Mouse (Mus musculus): Measurements from ENCODE around the gene Rhox10. TPM values are rescaled to one million over a fixed set of nuclear protein-coding genes. Genes with fewer than 3 reads are reported as not detected.
"Not testable (repeated sequence)": the region's sequence is repeated elsewhere in the genome, so short reads cannot be mapped to it uniquely, and the experiment has no call there.

The Rhox10 gene
- not detected in 2 replicates for polyA plus RNA-seq (2015; fragmentation: Nextera tagmentation; extraction: Ambion mirVana)

DNA sequence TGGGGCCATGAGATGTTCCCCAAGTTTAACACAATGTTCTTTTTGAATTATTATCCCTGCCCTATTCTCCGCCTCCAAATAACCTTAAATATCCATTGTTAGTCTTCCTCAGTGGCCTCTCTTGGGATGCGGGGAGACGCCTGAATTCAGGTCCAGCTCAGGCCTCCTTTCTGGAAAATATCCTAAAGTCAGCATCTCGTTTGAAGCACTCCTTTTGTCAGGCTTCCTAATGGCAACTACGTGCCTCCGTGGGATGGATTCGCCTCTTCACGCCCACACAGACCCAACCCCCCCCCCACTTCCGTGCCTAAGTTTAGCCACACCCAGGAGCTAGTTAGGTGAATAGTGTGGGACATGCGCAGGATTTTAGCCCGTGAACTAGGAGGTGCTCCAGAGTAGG, at the start of gene Rhox10:
Gene Rhox10, plus strand, starts transcription at position 301 of the 400 bp plus-strand sequence.
- no peak for ATAC-seq (ENCODE audit: low FRiP score)
- no peak within 1 kb of the TSS for H3K9ac ChIP-seq
- no peaks in the 10 kb centered on the region for H3K27me3 ChIP-seq
- no peak within 1 kb of the TSS for H3K27ac ChIP-seq
- no peaks in the 10 kb centered on the region for H3K9me3 ChIP-seq
- WGBS, result 86% methylated on average over 11 of the region's 11 CpGs
- H3K36me3 ChIP-seq, result no peaks in the 10 kb centered on the region
- no peak within 1 kb of the TSS for H3K4me3 ChIP-seq
- no peaks in the 10 kb centered on the region for H3K4me1 ChIP-seq (replicated peaks)
- H3K4me2 ChIP-seq, result no peak within 1 kb of the TSS

DNA sequence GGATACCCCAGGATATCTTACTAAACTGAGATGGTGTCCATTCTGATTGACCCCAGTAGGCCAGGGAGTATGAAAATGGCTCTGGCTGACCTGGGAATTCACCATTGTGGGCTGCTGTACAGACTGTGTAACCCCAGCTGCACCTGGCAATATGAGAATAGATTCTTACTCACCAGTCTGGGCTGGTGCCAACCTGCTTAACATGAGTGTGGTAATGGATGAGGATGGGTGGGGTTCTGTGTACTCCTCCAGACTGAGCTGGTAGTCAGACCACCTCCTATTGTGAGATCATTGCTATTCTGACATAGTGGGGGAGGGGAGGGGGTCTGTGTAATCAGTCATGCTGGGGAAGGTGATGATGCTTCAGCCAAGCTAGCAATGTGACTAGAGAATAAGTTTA, 47.7 kb upstream of the Rhox10 start, which contains the start of gene Btg1-ps1:
Gene Btg1-ps1, minus strand, starts transcription at position 219 of the 400 bp plus-strand sequence.
- H3K4me3 ChIP-seq; H3K27ac ChIP-seq; H3K27me3 ChIP-seq; H3K36me3 ChIP-seq; ATAC-seq (ENCODE audit: low FRiP score); H3K4me1 ChIP-seq (replicated peaks); H3K4me2 ChIP-seq; H3K9me3 ChIP-seq; H3K9ac ChIP-seq: not testable (repeated sequence)

DNA sequence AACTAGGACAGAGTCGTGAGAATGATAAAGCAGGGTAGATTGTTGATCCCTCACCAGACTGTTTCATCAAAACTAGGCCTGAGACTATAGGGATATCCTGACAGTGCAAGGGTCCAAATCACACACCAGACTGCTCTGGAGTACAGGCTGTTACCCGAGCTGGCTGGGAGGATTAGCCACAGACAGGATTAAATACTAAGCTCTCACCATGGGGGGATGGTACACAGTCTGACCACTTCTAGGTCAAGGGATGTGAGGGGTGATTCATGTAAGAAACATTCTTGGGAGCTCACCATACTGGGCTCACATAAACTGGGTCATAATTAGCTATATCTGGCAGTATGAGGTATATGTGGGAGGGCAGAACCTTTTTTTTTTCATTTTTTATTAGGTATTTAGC, 32.4 kb upstream of the Rhox10 start:
- H3K36me3 ChIP-seq, result no peaks in the 10 kb centered on the region
- H3K27me3 ChIP-seq, result no peaks in the 10 kb centered on the region
- no peak overlapping the region for H3K9ac ChIP-seq
- ATAC-seq (ENCODE audit: low FRiP score), result no peak
- no peaks in the 10 kb centered on the region for H3K4me1 ChIP-seq (replicated peaks)
- no peaks in the 10 kb centered on the region for H3K9me3 ChIP-seq
- no peak overlapping the region for H3K4me2 ChIP-seq
- no peak overlapping the region for H3K4me3 ChIP-seq
- no peak overlapping the region for H3K27ac ChIP-seq
- WGBS, result 79% methylated on average over 2 of the region's 2 CpGs

DNA sequence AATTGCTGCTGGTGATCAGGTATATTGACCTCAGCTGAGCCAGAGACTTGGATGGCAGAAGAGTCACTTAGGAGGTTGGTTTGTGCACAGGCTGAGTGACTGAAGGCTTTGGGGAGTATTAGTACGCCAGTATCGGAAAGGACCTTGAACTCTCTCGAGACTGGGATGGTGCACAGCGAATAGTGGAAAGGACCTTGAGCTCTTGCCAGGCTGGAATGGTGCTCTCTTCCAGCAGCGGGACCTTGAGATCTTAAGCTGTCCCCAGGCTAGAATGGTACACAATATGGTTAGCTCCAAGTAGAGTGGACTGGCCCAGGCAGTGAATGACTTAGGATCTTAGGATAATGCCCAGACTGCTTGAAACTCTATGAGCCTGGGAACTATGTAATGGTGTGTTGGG, 26.6 kb upstream of the Rhox10 start:
- H3K9me3 ChIP-seq, result no peaks in the 10 kb centered on the region
- no peak for ATAC-seq (ENCODE audit: low FRiP score)
- H3K27me3 ChIP-seq, result no peaks in the 10 kb centered on the region
- 99% methylated on average over 5 of the region's 5 CpGs for WGBS
- H3K9ac ChIP-seq, result no peak overlapping the region
- H3K36me3 ChIP-seq, result no peaks in the 10 kb centered on the region
- H3K27ac ChIP-seq, result no peak overlapping the region
- no peaks in the 10 kb centered on the region for H3K4me1 ChIP-seq (replicated peaks)
- H3K4me3 ChIP-seq, result no peak overlapping the region
- no peak overlapping the region for H3K4me2 ChIP-seq

DNA sequence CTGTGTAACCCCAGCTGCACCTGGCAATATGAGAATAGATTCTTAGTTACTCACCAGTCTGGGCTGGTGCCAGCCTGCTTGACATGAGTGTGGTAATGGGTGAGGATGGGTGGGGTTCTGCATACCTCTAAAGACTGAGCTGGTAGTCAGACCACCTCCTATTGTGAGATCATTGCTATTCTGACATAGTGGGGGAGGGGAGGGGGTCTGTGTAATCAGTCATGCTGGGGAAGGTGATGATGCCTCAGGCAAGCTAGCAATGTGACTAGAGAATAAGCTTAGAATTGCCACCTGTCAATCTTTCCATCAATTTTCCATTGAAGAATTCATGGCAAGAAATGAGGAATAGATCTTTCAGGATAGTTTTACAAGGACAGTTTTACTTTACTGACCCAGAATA, 23.3 kb upstream of the Rhox10 start, which contains the start of gene Btg1-ps2:
Gene Btg1-ps2, minus strand, starts transcription at position 101 of the 400 bp plus-strand sequence.
- not testable (repeated sequence) for H3K36me3 ChIP-seq; H3K4me3 ChIP-seq; H3K4me2 ChIP-seq; H3K27me3 ChIP-seq; H3K9ac ChIP-seq; ATAC-seq (ENCODE audit: low FRiP score); H3K27ac ChIP-seq; H3K9me3 ChIP-seq; H3K4me1 ChIP-seq (replicated peaks)

DNA sequence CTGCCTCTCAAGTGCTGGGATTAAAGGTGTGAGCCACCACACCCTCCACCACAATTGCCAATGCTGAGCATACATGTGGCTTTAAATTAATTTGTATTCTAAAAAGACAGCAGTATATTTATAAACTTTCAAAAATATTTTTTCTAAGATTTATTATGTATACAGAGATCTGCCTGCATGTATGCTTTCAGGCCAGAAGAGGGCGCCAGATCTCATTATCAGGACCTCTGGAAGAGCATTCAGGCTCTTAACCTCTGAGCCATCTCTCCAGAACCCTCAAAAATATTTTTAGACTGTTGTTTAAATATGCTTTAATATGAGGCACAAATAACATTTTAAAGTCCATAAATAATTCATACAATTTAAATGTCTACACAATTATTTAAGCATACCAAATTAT, 4.7 kb upstream of the Rhox10 start:
- Histone ChIP-seq H3K4me1 (replicated peaks) (no peaks in the 10 kb centered on the region), H3K4me3 (no peak overlapping the region), H3K27ac (no peak overlapping the region), H3K9ac (no peak overlapping the region), H3K9me3 (no peaks in the 10 kb centered on the region), H3K36me3 (no peaks in the 10 kb centered on the region), H3K4me2 (no peak overlapping the region), H3K27me3 (no peaks in the 10 kb centered on the region)
- no peak for ATAC-seq (ENCODE audit: low FRiP score)
- WGBS, result 0% methylated on average over 1 of the region's 1 CpGs

DNA sequence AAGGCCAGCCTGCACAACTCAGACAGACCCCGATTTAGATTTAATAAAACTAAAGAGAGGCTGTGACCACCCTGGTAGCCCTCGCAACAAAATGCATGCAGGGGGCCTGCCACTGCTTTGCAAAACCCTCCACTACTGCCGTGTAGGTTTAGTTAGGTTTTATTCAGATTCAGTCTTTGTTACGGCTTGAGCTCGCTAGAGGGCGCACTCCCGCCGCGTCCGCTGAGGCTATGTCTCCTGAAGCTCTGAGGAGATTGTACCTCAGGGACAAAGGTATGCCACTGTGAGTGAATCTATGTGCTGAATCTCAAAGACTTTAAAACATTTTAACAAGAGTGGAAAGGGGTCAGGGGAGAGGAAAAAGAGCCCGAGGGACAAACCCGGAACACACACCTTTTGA, 18.0 kb downstream of the Rhox10 start:
- Histone ChIP-seq H3K4me1 (replicated peaks) (no peaks in the 10 kb centered on the region), H3K36me3 (no peaks in the 10 kb centered on the region), H3K9me3 (no peaks in the 10 kb centered on the region), H3K27ac (no peak overlapping the region), H3K4me2 (no peak overlapping the region), H3K9ac (no peak overlapping the region), H3K27me3 (no peaks in the 10 kb centered on the region), H3K4me3 (no peak overlapping the region)
- WGBS, result 16% methylated on average over 12 of the region's 12 CpGs
- 0 out of 2 replicates have a peak, but pooled peaks have one; percentile 46 for ATAC-seq (ENCODE audit: low FRiP score)

DNA sequence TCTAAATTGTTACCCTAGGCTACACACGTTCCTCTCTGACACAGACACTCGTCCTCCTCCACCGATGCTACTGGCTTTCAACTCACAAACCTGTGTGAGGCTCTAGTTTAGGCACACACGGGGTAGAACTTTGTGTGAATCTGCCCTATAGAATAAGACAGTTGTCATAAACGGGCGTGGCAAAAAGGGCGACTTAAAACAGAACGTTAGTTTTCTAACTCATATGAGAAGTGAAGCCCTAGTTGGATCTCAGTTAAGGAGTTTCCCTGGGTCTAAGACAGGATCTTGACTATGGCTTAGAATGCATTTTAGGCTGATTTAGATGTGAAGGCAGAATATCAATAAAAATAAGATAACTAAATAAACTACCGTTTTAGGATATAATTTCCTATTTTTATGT, 18.8 kb downstream of the Rhox10 start, which contains the start of gene Rhox11:
Gene Rhox11, minus strand, starts transcription at position 101 of the 400 bp plus-strand sequence.
- no peak within 1 kb of the TSS for H3K4me3 ChIP-seq
- ATAC-seq (ENCODE audit: low FRiP score), result no peak
- H3K27me3 ChIP-seq, result no peaks in the 10 kb centered on the region
- no peaks in the 10 kb centered on the region for H3K4me1 ChIP-seq (replicated peaks)
- H3K27ac ChIP-seq, result no peak within 1 kb of the TSS
- H3K36me3 ChIP-seq, result no peaks in the 10 kb centered on the region
- H3K4me2 ChIP-seq, result no peak within 1 kb of the TSS
- no peak within 1 kb of the TSS for H3K9ac ChIP-seq
- no peaks in the 10 kb centered on the region for H3K9me3 ChIP-seq
- 87% methylated on average over 9 of the region's 9 CpGs for WGBS

DNA sequence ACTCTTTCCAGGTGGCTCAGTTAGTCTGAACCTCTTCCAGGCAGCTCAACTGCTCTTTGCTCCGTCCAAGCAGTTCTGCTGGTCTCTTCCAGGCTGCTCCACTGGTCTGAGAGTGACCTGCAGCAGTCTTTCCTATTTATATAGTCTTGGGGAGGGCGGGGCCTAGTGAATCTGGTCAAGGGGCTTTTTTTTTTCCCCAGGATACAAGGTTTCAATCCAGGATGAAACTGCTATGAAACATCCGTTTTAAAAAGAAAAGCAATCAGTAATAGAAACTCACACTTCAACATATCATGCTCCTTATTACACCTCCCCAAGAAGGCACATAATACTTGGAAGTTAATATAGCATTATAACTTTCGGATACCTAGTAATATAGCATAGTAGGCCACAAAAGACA, 44.5 kb downstream of the Rhox10 start, which contains the start of gene Rhox12:
Gene Rhox12, minus strand, starts transcription at position 101 of the 400 bp plus-strand sequence.
- Histone ChIP-seq H3K36me3 (no peaks in the 10 kb centered on the region), H3K4me1 (replicated peaks) (no peaks in the 10 kb centered on the region), H3K27ac (no peak within 1 kb of the TSS), H3K4me2 (no peak within 1 kb of the TSS), H3K4me3 (no peak within 1 kb of the TSS), H3K9me3 (no peaks in the 10 kb centered on the region), H3K9ac (no peak within 1 kb of the TSS), H3K27me3 (no peaks in the 10 kb centered on the region)
- no peak for ATAC-seq (ENCODE audit: low FRiP score)
- 76% methylated on average over 4 of the region's 4 CpGs for WGBS

DNA sequence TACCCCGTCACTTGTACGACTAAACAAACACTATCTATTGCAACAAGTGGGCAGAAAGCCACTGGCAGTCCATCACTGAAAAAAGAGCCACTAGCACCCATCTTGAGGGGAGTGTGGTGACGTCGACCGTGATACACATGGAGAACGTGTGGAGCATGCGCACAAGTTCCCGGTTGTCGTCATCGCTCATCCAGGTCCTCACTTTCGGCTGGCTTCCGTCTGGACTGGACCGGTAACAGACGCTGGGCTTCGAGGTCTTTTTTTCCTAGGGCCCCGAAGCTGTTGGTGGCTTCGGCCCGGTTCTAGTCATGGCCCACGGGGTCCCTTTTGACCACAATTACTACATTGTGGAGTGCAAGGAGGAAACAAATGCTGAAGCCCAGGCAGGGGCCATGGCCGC, 54.7 kb downstream of the Rhox10 start, which contains the start of gene Rhox13:
Gene Rhox13, plus strand, starts transcription at position 238 of the 400 bp plus-strand sequence.
- no peaks in the 10 kb centered on the region for H3K36me3 ChIP-seq
- WGBS, result 95% methylated on average over 20 of the region's 20 CpGs

More for the DNA sequence above, 54.7 kb downstream of the Rhox10 start, which contains the start of gene Rhox13:
- H3K27ac ChIP-seq, result no peak within 1 kb of the TSS
- H3K9ac ChIP-seq, result no peak within 1 kb of the TSS
- no peak within 1 kb of the TSS for H3K4me2 ChIP-seq
- no peak within 1 kb of the TSS for H3K4me3 ChIP-seq
- no peaks in the 10 kb centered on the region for H3K27me3 ChIP-seq
- peaks cover 16% of the 10 kb centered on the region; the same call in 1 of the 2 replicates for H3K9me3 ChIP-seq
- no peak for ATAC-seq (ENCODE audit: low FRiP score)
- no peaks in the 10 kb centered on the region for H3K4me1 ChIP-seq (replicated peaks)

Other genes with a start within 250 kb of the Rhox10 start
- not detected in 2 replicates for gene Rhox6, start 239.6 kb upstream of the Rhox10 start, polyA plus RNA-seq (2015; fragmentation: Nextera tagmentation; extraction: Ambion mirVana)
- gene Rhox7a, start 234.8 kb upstream of the Rhox10 start, polyA plus RNA-seq (2015; fragmentation: Nextera tagmentation; extraction: Ambion mirVana), result not detected in 2 replicates
- gene Rhox8, start 187.5 kb upstream of the Rhox10 start, polyA plus RNA-seq (2015; fragmentation: Nextera tagmentation; extraction: Ambion mirVana), result not detected in 2 replicates
- not detected in 2 replicates for gene Rhox7b, start 169.2 kb upstream of the Rhox10 start, polyA plus RNA-seq (2015; fragmentation: Nextera tagmentation; extraction: Ambion mirVana)
- not detected in 2 replicates for gene Rhox9, start 164.7 kb upstream of the Rhox10 start, polyA plus RNA-seq (2015; fragmentation: Nextera tagmentation; extraction: Ambion mirVana)
- gene Btg1-ps1, start 47.7 kb upstream of the Rhox10 start, polyA plus RNA-seq (2015; fragmentation: Nextera tagmentation; extraction: Ambion mirVana), result not detected in 2 replicates
- not detected in 2 replicates for gene Btg1-ps2, start 23.4 kb upstream of the Rhox10 start, polyA plus RNA-seq (2015; fragmentation: Nextera tagmentation; extraction: Ambion mirVana)
- gene Rhox11, start 18.7 kb downstream of the Rhox10 start, polyA plus RNA-seq (2015; fragmentation: Nextera tagmentation; extraction: Ambion mirVana), result not detected in 2 replicates
- not detected in 2 replicates for gene Rhox12, start 44.4 kb downstream of the Rhox10 start, polyA plus RNA-seq (2015; fragmentation: Nextera tagmentation; extraction: Ambion mirVana)
- not detected in 2 replicates for gene Rhox13, start 54.7 kb downstream of the Rhox10 start, polyA plus RNA-seq (2015; fragmentation: Nextera tagmentation; extraction: Ambion mirVana)
- gene Zbtb33, start 123.3 kb downstream of the Rhox10 start, polyA plus RNA-seq (2015; fragmentation: Nextera tagmentation; extraction: Ambion mirVana), result 5.4 and 5.9 TPM in 2 replicates
- 38.7 and 44.8 TPM in 2 replicates for gene Tmem255a, start 186.0 kb downstream of the Rhox10 start, polyA plus RNA-seq (2015; fragmentation: Nextera tagmentation; extraction: Ambion mirVana)
- gene Atp1b4, start 249.7 kb downstream of the Rhox10 start, polyA plus RNA-seq (2015; fragmentation: Nextera tagmentation; extraction: Ambion mirVana), result not detected in 2 replicates

Data from hindbrain, embryonic 13.5 days (tissue).